Mouse (Mus musculus) liver, embryonic 14 days (tissue): ENCODE results near the gene Cby3. TPM values are rescaled to one million over a fixed set of nuclear protein-coding genes. Genes with fewer than 3 reads are reported as not detected.

Experiments
- polyA plus RNA-seq: library from polyadenylated mRNA; depleted of rRNA; stranded (reverse); fragments of >200 nt; gene quantifications from 2 replicates; pipeline ENCODE4 v1.2.3, GENCODE M21; 2012; rRNA removed

Cby3 gene
- 0.06 and 0.07 TPM in 2 replicates for polyA plus RNA-seq

GRCm38 (mm10) chr11:50354162-50354561 is at the start of gene Cby3:
Cby3 (plus strand) TSS chr11:50354462.

GRCm38 (mm10) chr11:50325496-50326301 is 28.6 kb upstream of the Cby3 start, which contains the start of gene Canx:
Canx (minus strand) TSS chr11:50325673.

DNA sequence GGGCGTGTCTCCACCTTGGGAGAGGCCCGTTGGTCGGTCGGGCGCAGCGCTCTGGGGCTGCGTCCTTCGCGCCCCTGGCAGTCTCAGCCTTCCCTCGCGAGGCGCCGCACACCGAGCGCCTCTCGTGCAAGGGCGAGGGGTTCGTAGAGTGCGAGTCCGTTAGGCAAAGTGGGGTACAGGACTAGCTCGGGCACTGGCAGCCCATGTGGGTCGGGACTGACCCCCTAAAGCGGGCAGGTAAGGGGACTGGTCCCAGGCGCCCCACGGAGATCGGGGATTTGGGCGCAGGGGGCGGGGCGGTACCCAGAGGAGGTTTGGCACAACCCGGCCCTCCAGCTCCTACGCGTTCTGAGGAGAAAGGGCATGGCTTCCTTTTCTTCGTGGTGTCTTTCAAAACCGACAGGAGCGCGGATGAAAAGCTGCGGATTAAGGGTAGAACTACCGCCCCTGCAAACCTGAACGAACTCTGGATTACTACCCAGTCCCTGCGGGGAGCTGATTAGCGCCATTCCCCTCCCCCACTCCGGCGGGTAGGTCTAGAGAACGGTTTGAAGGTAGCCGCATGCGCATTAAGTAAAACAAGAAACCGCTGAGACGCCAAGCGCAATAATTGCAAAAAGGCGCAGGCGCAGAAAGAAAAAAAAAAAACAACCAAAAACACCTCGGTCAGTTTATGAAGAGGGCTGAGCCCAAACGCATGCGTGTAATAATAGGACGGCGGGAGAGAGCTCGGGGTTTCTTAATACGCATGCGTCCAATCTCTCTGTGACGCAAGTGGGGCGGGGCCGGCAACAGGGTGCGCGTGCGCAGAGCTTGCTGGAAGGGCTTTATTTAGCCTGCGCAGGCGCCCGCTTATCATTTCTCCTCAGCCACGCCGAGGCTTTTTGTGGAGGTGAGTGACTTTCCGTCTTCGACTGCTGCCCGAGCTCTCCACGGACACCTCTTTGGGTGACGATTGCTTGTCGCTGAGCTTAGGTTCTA is 22.9 kb downstream of the Cby3 start, which contains the start of gene Hnrnph1:
TSS of gene Hnrnph1 (plus strand) at position 80 of the 981 bp plus-strand sequence.

Other genes with a start within 250 kb of the Cby3 start
- gene Tbc1d9b, start 223.1 kb upstream of the Cby3 start, polyA plus RNA-seq = 7.5 and 8.8 TPM in 2 replicates
- 7.1 and 7.2 TPM in 2 replicates for gene Mrnip, start 180.0 kb upstream of the Cby3 start, polyA plus RNA-seq
- gene Sqstm1, start 143.6 kb upstream of the Cby3 start, polyA plus RNA-seq = 42.7 and 48.6 TPM in 2 replicates
- 12.2 and 14.7 TPM in 2 replicates for gene Mgat4b, start 143.6 kb upstream of the Cby3 start, polyA plus RNA-seq
- 0.79 and 0.85 TPM in 2 replicates for gene Ltc4s, start 115.8 kb upstream of the Cby3 start, polyA plus RNA-seq
- gene Maml1, start 62.2 kb upstream of the Cby3 start, polyA plus RNA-seq = 2.9 and 3.5 TPM in 2 replicates
- gene Canx, start 28.8 kb upstream of the Cby3 start, polyA plus RNA-seq = 121 and 131 TPM in 2 replicates
- gene Hnrnph1, start 22.5 kb downstream of the Cby3 start, polyA plus RNA-seq = 208 and 229 TPM in 2 replicates
- 5.2 and 6.0 TPM in 2 replicates for gene Rufy1, start 76.7 kb downstream of the Cby3 start, polyA plus RNA-seq
- 0.97 and 1.5 TPM in 2 replicates for gene Adamts2, start 247.6 kb downstream of the Cby3 start, polyA plus RNA-seq